Mouse (Mus musculus) liver, embryonic 15.5 days (tissue): ENCODE data around the gene Sucla2. TPM values are rescaled to one million over a fixed set of nuclear protein-coding genes. Genes with fewer than 3 reads are reported as not detected.

Experiments used
- ATAC-seq: fragments of 200-750 bp; cut with Nextera tagmentation; 2 replicates; pipeline ENCODE4 v1.8.0; 2017; ENCODE audit warnings: moderate number of reproducible peaks, mild to moderate bottlenecking, moderate library complexity; ENCODE audit not compliant: insufficient read depth
- H3K27ac ChIP-seq: fragments of 300-500 bp; sonication (generic); replicated peaks from 2 replicates; pipeline ENCODE4 v1.5.1; 2015; ENCODE audit warnings: mild to moderate bottlenecking, inconsistent platforms
- H3K27me3 ChIP-seq: fragments of 300-500 bp; sonication (generic); 2 replicates; pipeline ENCODE4 v1.6.1; 2015; ENCODE audit warnings: mild to moderate bottlenecking, inconsistent platforms
- H3K36me3 ChIP-seq: fragments of 300-500 bp; sonication (generic); replicated peaks from 2 replicates; pipeline ENCODE4 v1.6.1; 2015; ENCODE audit warnings: moderate library complexity, mild to moderate bottlenecking, inconsistent platforms
- H3K4me1 ChIP-seq: fragments of 300-500 bp; sonication (generic); replicated peaks from 2 replicates; pipeline ENCODE4 v1.6.1; 2015; ENCODE audit warnings: inconsistent platforms
- H3K4me2 ChIP-seq: fragments of 300-500 bp; sonication (generic); 2 replicates; pipeline ENCODE4 v1.6.1; 2015; ENCODE audit warnings: moderate library complexity, mild to moderate bottlenecking, inconsistent platforms
- H3K4me3 ChIP-seq: fragments of 300-500 bp; sonication (generic); replicated peaks from 2 replicates; pipeline ENCODE4 v1.5.1; 2015; ENCODE audit warnings: mild to moderate bottlenecking, inconsistent platforms
- H3K9ac ChIP-seq: fragments of 300-500 bp; sonication (generic); 2 replicates; pipeline ENCODE4 v1.6.1; 2015; ENCODE audit warnings: moderate library complexity, mild to moderate bottlenecking, inconsistent platforms
- H3K9me3 ChIP-seq: fragments of 300-500 bp; sonication (generic); replicated peaks from 2 replicates; pipeline ENCODE4 v1.6.1; 2016; ENCODE audit warnings: inconsistent platforms
- WGBS: fragments of 180-500 bp; shearing (Covaris S2); methylation state at CpG from one replicate; pipeline ENCODE4 v1.1.7; 2015; ENCODE audit warnings: mixed read lengths; ENCODE audit not compliant: insufficient replicate concordance; 5-methylcytosine and 5-hydroxymethylcytosine counted together
- polyA plus RNA-seq: library from polyadenylated mRNA; unstranded; fragments of >200 nt; fragmentation: Nextera tagmentation; extraction: Ambion mirVana; gene quantifications from 2 replicates; pipeline ENCODE4 v1.2.1, GENCODE M21; 2015

The Sucla2 gene
- polyA plus RNA-seq: 45.5 and 48.3 TPM in 2 replicates

DNA sequence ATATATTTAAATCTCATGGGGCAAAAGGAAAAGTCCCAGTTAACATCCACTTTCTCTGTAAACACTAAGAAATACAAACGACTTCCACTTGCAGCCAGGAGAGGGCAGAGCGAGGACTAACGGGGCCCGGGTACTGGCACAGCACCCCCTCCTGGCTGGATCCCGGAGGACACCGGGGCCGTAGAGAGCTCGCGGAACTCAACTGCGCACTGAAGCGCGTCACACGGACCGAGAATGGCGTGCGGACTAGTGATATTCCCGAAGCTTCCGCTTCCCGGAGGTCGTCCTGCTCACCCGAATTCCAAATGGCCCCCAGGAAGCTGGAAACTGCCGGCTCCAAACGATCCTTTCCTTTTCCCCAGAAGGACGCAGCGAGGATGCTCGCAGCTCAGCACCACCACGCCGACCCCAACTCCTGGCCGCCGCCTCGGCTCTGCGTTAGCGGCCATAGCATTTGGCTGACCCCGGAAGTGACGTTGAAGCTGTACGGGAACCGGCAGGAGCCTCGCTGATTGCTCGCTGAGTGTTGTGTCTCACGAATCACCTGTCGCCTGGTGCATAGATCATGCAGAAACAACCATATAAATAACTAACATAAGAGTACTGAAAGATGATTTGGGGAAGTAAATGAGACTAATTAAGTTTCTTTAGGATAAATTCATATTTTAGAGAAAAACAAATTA lies at the start of gene Sucla2:
Sucla2 (plus strand) TSS at position 554 of the 683 bp plus-strand sequence.
- H3K27me3 ChIP-seq: 0 out of 2 replicates have a peak, but pooled peaks cover 7% of the 10 kb centered on the region
- WGBS: under 1% methylated on average over 40 of the region's 41 CpGs
- H3K36me3 ChIP-seq: no peaks in the 10 kb centered on the region
- H3K27ac ChIP-seq: peak within 1 kb of the TSS; percentile 82
- H3K4me1 ChIP-seq: peaks cover 7% of the 10 kb centered on the region; the same call in 1 of the 2 replicates
- H3K4me3 ChIP-seq: peak within 1 kb of the TSS; percentile 66
- H3K4me2 ChIP-seq: peak within 1 kb of the TSS; percentile 69
- H3K9ac ChIP-seq: peak within 1 kb of the TSS; percentile 63
- H3K9me3 ChIP-seq: no peaks in the 10 kb centered on the region
- peak; percentile 100 for ATAC-seq

DNA sequence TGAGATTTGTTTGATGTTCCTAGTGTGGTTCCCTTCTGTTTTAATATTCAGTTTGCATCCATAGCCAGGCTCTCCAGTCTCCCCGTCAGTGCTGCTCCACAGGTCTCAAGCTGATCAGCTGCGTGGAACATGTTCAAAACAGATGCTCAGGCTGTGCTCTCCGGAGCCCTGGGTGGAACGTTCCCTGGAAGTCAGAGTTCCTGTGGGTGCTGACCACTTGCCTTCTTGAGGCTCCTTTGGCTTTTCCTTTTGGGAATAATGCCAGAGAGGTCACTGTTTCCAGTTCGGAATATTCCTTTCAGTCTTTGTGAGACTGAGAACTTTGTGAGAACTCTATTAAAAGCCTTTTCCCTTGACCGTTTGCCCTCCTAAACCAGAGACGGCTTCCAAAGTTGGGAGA lies 49.6 kb upstream of the Sucla2 start:
- 73% methylated on average over 7 of the region's 7 CpGs for WGBS

GRCm38 (mm10) chr14:73476361-73476934 lies 48.7 kb upstream of the Sucla2 start:
- H3K27ac ChIP-seq: no peak overlapping the region
- no peaks in the 10 kb centered on the region for H3K9me3 ChIP-seq
- no peak for ATAC-seq
- no peaks in the 10 kb centered on the region for H3K27me3 ChIP-seq
- no peak overlapping the region for H3K4me3 ChIP-seq
- H3K36me3 ChIP-seq: no peaks in the 10 kb centered on the region
- no peak overlapping the region for H3K4me2 ChIP-seq
- H3K9ac ChIP-seq: no peak overlapping the region
- H3K4me1 ChIP-seq: peaks cover 11% of the 10 kb centered on the region; the same call in 1 of the 2 replicates
- WGBS: 71% methylated on average over 8 of the region's 8 CpGs

More for the DNA sequence above, 49.6 kb upstream of the Sucla2 start:
- Histone ChIP-seq H3K36me3 (no peaks in the 10 kb centered on the region), H3K27me3 (no peaks in the 10 kb centered on the region), H3K4me3 (no peak overlapping the region), H3K27ac (no peak overlapping the region), H3K4me1 (peaks cover 11% of the 10 kb centered on the region; the same call in 1 of the 2 replicates), H3K9ac (no peak overlapping the region), H3K9me3 (no peaks in the 10 kb centered on the region), H3K4me2 (no peak overlapping the region)
- no peak for ATAC-seq

GRCm38 (mm10) chr14:73477077-73477476 lies 48.0 kb upstream of the Sucla2 start:
- no peak overlapping the region for H3K4me2 ChIP-seq
- no peak for ATAC-seq
- H3K4me1 ChIP-seq: peaks cover 11% of the 10 kb centered on the region; the same call in 1 of the 2 replicates
- H3K27ac ChIP-seq: no peak overlapping the region
- no peaks in the 10 kb centered on the region for H3K36me3 ChIP-seq
- H3K9ac ChIP-seq: no peak overlapping the region
- no peaks in the 10 kb centered on the region for H3K9me3 ChIP-seq
- WGBS: 83% methylated on average over 10 of the region's 10 CpGs
- no peaks in the 10 kb centered on the region for H3K27me3 ChIP-seq
- H3K4me3 ChIP-seq: no peak overlapping the region

DNA sequence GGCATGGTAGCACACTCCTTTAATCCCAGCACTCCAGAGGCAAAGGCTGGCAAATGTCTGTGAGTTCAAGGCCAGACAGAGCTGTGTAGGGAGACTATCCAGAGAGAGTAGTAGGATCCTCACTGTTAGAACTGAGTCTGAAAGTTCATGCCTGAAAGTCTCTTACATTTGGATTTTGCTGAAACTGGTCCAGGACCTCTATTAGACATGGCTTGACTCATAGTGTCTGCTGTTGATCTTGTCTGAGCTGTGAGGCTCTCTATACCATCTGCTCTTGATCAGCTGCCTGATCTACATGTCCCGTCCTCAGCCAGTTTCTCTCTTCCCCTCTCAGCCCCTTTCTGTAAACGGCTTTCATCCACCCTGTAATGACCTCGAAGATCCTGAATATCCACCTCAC lies 46.8 kb upstream of the Sucla2 start:
- Histone ChIP-seq H3K4me1 (peaks cover 11% of the 10 kb centered on the region; the same call in 1 of the 2 replicates), H3K4me2 (no peak overlapping the region), H3K36me3 (no peaks in the 10 kb centered on the region), H3K4me3 (no peak overlapping the region), H3K9me3 (no peaks in the 10 kb centered on the region), H3K9ac (no peak overlapping the region), H3K27ac (no peak overlapping the region), H3K27me3 (no peaks in the 10 kb centered on the region)
- no peak for ATAC-seq
- 62% methylated on average over 3 of the region's 3 CpGs for WGBS

GRCm38 (mm10) chr14:73479771-73480170 lies 45.3 kb upstream of the Sucla2 start:
- Histone ChIP-seq H3K27ac (no peak overlapping the region), H3K36me3 (no peaks in the 10 kb centered on the region), H3K9ac (no peak overlapping the region), H3K4me3 (no peak overlapping the region), H3K4me1 (no peaks in the 10 kb centered on the region), H3K4me2 (no peak overlapping the region), H3K27me3 (no peaks in the 10 kb centered on the region), H3K9me3 (no peaks in the 10 kb centered on the region)
- WGBS: 56% methylated on average over 1 of the region's 1 CpGs
- ATAC-seq: no peak

DNA sequence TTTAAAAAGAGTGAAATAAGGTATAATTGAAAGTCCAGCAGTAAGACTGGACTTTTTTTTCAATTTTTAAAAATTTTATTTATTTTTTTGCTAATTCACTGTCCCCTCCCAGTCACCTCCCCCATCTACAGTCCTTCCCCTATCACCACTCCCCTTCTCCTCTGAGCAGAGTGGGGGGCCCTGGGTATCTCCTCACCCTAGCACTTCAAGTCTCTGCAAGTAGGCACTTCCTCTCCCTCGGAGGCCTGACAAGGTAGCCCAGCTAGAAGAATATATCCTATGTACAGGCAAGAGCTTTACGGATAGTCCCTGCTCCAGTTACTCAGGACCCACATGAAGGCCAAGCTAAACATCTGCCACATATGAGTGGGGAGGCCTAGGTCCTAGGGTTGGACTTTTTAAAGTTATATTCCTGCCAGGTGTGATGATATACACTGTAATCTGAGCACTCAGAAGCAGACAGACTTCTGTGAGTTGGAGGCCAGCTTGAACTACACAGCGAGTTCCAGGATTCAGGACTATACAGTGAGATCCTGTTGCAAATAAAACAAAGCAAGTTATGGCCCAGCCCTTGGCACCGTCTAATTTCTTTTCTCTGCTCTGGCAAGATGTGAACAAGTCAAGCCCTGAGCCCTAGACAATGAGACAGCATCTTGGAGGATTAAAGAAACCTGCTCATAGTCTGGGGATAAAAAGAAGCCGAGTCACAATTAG lies 41.4 kb upstream of the Sucla2 start:
- Histone ChIP-seq H3K9me3 (no peaks in the 10 kb centered on the region), H3K4me1 (no peaks in the 10 kb centered on the region), H3K4me3 (no peak overlapping the region), H3K27me3 (no peaks in the 10 kb centered on the region), H3K36me3 (no peaks in the 10 kb centered on the region), H3K27ac (no peak overlapping the region), H3K4me2 (no peak overlapping the region), H3K9ac (no peak overlapping the region)
- no peak for ATAC-seq
- 65% methylated on average over 5 of the region's 5 CpGs for WGBS

- Histone ChIP-seq H3K4me2 (no peak overlapping the region), H3K9me3 (no peaks in the 10 kb centered on the region), H3K4me1 (no peaks in the 10 kb centered on the region), H3K9ac (no peak overlapping the region), H3K27me3 (no peaks in the 10 kb centered on the region), H3K4me3 (no peak overlapping the region), H3K36me3 (no peaks in the 10 kb centered on the region), H3K27ac (no peak overlapping the region)
- 60% methylated on average over 3 of the region's 3 CpGs for WGBS
- ATAC-seq: no peak
Observed at GRCm38 (mm10) chr14:73484366-73485110, 40.6 kb upstream of the Sucla2 start.

DNA sequence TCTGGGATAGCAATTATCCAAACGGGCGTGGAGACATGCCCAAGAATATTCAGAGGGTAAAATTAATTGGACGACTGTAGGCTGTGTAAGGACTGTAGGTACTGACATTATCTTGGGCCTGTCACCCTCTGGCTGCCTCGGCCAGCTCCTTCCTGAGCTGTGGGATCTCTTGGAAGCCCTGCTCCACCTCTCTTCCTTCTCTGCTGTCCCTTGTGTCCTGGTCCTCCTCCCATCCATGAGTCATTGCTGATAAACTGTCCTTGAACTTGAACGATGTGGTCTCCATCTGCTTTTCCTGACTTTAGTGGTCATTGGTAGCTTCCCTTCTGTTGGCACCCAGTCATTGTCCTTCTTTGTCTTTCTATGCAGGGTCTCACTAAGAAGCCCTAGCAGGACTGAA lies 38.5 kb upstream of the Sucla2 start:
- Histone ChIP-seq H3K9me3 (no peaks in the 10 kb centered on the region), H3K27me3 (no peaks in the 10 kb centered on the region), H3K36me3 (no peaks in the 10 kb centered on the region), H3K9ac (no peak overlapping the region), H3K4me2 (no peak overlapping the region), H3K4me3 (no peak overlapping the region), H3K27ac (no peak overlapping the region), H3K4me1 (no peaks in the 10 kb centered on the region)
- ATAC-seq: no peak
- 51% methylated on average over 5 of the region's 5 CpGs for WGBS

- H3K4me2 ChIP-seq: no peak overlapping the region
- no peak overlapping the region for H3K4me3 ChIP-seq
- no peaks in the 10 kb centered on the region for H3K9me3 ChIP-seq
- H3K9ac ChIP-seq: no peak overlapping the region
- H3K27ac ChIP-seq: no peak overlapping the region
- no peaks in the 10 kb centered on the region; the same call in 1 of the 2 replicates for H3K27me3 ChIP-seq
- 76% methylated on average over 6 of the region's 6 CpGs for WGBS
- no peaks in the 10 kb centered on the region for H3K36me3 ChIP-seq
- H3K4me1 ChIP-seq: no peaks in the 10 kb centered on the region
- no peak for ATAC-seq
Observed at GRCm38 (mm10) chr14:73493356-73493755, 31.8 kb upstream of the Sucla2 start.

- WGBS: 23% methylated on average over 6 of the region's 6 CpGs
- Histone ChIP-seq H3K9me3 (no peaks in the 10 kb centered on the region), H3K27me3 (no peaks in the 10 kb centered on the region; the same call in 1 of the 2 replicates), H3K27ac (no peak overlapping the region), H3K9ac (no peak overlapping the region), H3K4me3 (no peak overlapping the region), H3K4me2 (no peak overlapping the region), H3K36me3 (no peaks in the 10 kb centered on the region), H3K4me1 (no peaks in the 10 kb centered on the region)
- no peak for ATAC-seq
Observed at GRCm38 (mm10) chr14:73494122-73494521, 31.0 kb upstream of the Sucla2 start.
